Mouse (Mus musculus): ENCODE results near the gene P2ry6. TPM values are rescaled to one million over a fixed set of nuclear protein-coding genes. Genes with fewer than 3 reads are reported as not detected.

P2ry6 gene
- polyA plus RNA-seq, 1 experiment from 2014 or later = 2.9 TPM

DNA sequence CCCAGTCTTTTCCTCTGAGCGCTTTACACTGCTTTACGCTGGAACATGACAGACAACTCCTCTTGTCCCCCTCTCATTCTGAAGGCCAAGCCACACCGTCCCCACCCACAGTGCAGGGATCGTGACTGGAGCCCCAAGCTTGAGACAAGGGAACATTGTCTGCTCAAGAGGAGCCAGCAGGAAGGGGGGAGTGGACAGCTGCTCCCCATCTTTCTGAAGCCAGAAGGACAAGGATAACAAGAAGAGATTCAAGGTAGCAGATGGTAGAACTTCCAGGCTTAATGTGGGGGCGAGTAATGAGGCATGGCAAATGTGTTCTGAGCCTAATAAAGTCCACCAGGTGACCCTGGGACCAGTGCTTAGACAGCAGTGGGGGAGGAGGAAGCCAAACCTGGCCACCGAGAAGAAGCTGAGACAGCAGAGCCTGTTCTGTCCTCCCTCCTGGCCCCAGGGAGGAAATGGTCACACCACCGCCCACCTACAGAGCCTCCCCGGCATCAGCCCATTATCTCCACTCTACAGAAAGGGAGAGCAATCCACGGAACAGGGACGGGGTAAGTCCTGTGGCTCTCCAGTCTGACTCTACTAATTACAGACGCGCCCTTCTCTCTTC is 48.0 kb downstream of the P2ry6 start:
- ATAC-seq = no peak
- H3K9me3 ChIP-seq (ENCODE audit: control insufficient read depth, low read length) = no peaks in the 10 kb centered on the region
- H3K4me2 ChIP-seq (ENCODE audit: low read length) = peak overlapping the region; percentile 47
- peaks cover 80% of the 10 kb centered on the region for H3K4me1 ChIP-seq (replicated peaks; ENCODE audit: control insufficient read depth, insufficient read depth, low read length)
- no peaks in the 10 kb centered on the region for H3K36me3 ChIP-seq (ENCODE audit: control insufficient read depth, insufficient read depth)
- peak overlapping the region; percentile 25 for H3K4me3 ChIP-seq (replicated peaks; ENCODE audit: low read length)
- H3K9ac ChIP-seq (replicated peaks; ENCODE audit: low read depth, low read length) = no peak overlapping the region
- 24% methylated on average over 12 of the region's 12 CpGs for WGBS
- no peak overlapping the region for H3K27ac ChIP-seq (ENCODE audit: low read length)
- peaks cover 4% of the 10 kb centered on the region; the same call in 1 of the 2 replicates for H3K27me3 ChIP-seq (replicated peaks; ENCODE audit: control insufficient read depth, insufficient read depth, low read length)

DNA sequence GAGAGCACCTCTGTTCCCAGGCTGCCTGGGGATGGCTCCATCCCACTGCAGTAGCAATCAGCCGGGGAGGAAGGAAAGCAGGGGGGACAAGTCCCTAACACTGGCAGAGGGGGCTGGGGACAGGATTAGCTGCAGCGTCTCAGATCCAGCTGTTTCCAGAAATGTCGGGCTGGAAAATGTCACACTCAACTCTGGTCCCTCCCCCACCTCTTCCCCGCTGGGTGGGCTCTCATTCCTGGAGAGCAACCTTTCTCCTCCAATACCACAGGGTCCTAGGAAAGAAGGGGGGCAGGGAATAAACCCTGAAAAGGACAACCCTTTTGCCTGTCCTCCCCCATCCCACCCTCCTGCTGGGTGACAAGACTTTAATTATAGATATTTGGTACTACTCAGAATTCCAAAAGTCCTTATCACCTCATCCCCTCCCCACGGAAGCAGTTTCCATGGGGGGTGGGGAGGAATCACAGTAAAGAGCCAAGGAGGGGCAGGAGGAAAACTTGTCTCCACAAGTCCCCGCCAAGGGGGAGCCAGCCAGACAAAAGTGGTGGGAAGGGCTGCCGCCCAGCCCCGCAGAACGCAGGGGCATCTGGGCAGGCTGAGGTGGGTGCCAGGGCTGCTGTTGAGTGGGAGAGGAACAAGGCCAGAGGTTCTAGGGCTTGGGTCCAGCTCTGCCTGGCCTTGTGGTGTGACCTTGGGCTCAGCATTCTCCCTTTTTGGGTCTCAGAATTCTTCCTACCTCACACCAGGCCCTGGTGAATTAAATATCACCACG is 49.6 kb downstream of the P2ry6 start:
- 20% methylated on average over 10 of the region's 10 CpGs for WGBS
- H3K27ac ChIP-seq (ENCODE audit: low read length) = no peak overlapping the region
- H3K4me2 ChIP-seq (ENCODE audit: low read length) = peak overlapping the region; percentile 17; the same call in 1 of the 2 replicates
- no peak overlapping the region for H3K9ac ChIP-seq (replicated peaks; ENCODE audit: low read depth, low read length)
- H3K4me3 ChIP-seq (replicated peaks; ENCODE audit: low read length) = no peak overlapping the region
- no peaks in the 10 kb centered on the region for H3K9me3 ChIP-seq (ENCODE audit: control insufficient read depth, low read length)
- no peaks in the 10 kb centered on the region for H3K27me3 ChIP-seq (replicated peaks; ENCODE audit: control insufficient read depth, insufficient read depth, low read length)
- ATAC-seq = peak; percentile 30; the same call in 1 of the 2 replicates
- H3K36me3 ChIP-seq (ENCODE audit: control insufficient read depth, insufficient read depth) = no peaks in the 10 kb centered on the region
- peaks cover 68% of the 10 kb centered on the region for H3K4me1 ChIP-seq (replicated peaks; ENCODE audit: control insufficient read depth, insufficient read depth, low read length)

DNA sequence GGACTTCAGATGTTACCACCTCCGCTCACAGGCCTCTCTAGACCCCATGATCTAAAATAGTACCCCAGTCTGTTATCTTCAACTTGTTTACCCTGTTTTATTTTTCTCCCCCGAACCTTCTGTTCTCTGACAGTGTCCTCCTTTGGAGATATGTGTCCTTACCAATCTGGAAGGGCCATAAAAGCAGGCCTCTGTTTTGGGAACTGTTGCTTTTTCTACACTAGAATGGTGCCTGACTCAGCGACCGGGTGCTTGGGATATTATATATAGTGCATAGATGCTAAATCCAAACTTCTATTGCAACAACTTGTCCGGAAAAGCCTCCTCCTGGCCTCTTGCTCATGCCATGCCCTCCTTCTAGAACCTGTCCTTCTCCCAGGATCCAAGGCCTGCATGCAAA is 50.2 kb downstream of the P2ry6 start:
- no peak overlapping the region for H3K4me2 ChIP-seq (ENCODE audit: low read length)
- no peak for ATAC-seq
- 93% methylated on average over 5 of the region's 5 CpGs for WGBS
- H3K36me3 ChIP-seq (ENCODE audit: control insufficient read depth, insufficient read depth) = no peaks in the 10 kb centered on the region
- no peak overlapping the region for H3K9ac ChIP-seq (replicated peaks; ENCODE audit: low read depth, low read length)
- no peak overlapping the region for H3K27ac ChIP-seq (ENCODE audit: low read length)
- no peak overlapping the region for H3K4me3 ChIP-seq (replicated peaks; ENCODE audit: low read length)
- no peaks in the 10 kb centered on the region for H3K27me3 ChIP-seq (replicated peaks; ENCODE audit: control insufficient read depth, insufficient read depth, low read length)
- H3K4me1 ChIP-seq (replicated peaks; ENCODE audit: control insufficient read depth, insufficient read depth, low read length) = peaks cover 74% of the 10 kb centered on the region
- H3K9me3 ChIP-seq (ENCODE audit: control insufficient read depth, low read length) = no peaks in the 10 kb centered on the region

DNA sequence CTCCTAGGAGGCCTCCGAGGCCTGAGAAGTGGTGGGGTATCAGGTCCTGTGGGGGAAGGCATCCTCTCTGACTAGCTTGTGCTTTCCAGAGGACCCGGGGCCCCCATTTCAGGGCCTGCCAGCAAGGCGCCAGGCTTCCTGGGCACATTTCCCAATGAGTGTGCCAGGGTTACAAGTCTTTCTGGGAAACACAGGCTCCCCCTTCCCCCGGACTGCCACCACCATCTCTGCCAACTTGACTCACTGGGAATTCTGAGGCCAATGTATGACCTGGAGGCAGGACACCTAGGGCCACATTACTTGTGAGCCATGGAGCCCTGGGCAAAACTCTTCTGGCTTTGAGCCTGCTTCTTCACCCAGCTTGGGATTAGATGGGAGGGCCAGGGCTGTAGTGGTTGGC is 51.5 kb downstream of the P2ry6 start:
- ATAC-seq = peak; percentile 9; the same call in 1 of the 2 replicates
- no peaks in the 10 kb centered on the region for H3K9me3 ChIP-seq (ENCODE audit: control insufficient read depth, low read length)
- WGBS = 54% methylated on average over 4 of the region's 4 CpGs
- H3K4me1 ChIP-seq (replicated peaks; ENCODE audit: control insufficient read depth, insufficient read depth, low read length) = peaks cover 62% of the 10 kb centered on the region
- H3K4me2 ChIP-seq (ENCODE audit: low read length) = no peak overlapping the region
- H3K27me3 ChIP-seq (replicated peaks; ENCODE audit: control insufficient read depth, insufficient read depth, low read length) = no peaks in the 10 kb centered on the region
- no peaks in the 10 kb centered on the region for H3K36me3 ChIP-seq (ENCODE audit: control insufficient read depth, insufficient read depth)
- no peak overlapping the region; the same call in 1 of the 2 replicates for H3K27ac ChIP-seq (ENCODE audit: low read length)
- no peak overlapping the region for H3K9ac ChIP-seq (replicated peaks; ENCODE audit: low read depth, low read length)
- H3K4me3 ChIP-seq (replicated peaks; ENCODE audit: low read length) = no peak overlapping the region

DNA sequence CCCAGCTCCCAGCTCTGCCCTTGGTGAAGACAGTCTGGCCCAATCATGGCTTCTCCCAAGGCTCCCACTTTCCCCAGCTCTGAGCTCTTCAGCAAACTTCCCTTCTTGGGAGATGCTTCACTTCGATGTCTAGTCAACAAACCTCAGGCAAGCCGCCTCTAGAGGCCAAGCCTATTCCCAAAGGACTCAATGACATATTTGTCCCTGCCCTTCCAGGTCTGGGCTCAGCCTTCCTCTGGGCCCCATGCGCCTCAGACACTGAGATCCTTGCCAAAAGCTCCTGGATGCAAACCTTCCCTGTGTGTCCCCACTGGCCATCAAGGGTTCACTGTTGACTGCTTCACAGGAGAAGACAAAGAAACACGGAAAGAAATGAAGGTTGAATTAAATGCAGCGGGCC is 53.2 kb downstream of the P2ry6 start:
- no peaks in the 10 kb centered on the region for H3K36me3 ChIP-seq (ENCODE audit: control insufficient read depth, insufficient read depth)
- H3K4me2 ChIP-seq (ENCODE audit: low read length) = no peak overlapping the region
- H3K27me3 ChIP-seq (replicated peaks; ENCODE audit: control insufficient read depth, insufficient read depth, low read length) = no peaks in the 10 kb centered on the region
- no peak overlapping the region for H3K9ac ChIP-seq (replicated peaks; ENCODE audit: low read depth, low read length)
- no peaks in the 10 kb centered on the region for H3K9me3 ChIP-seq (ENCODE audit: control insufficient read depth, low read length)
- H3K4me3 ChIP-seq (replicated peaks; ENCODE audit: low read length) = no peak overlapping the region
- no peak for ATAC-seq
- peaks cover 46% of the 10 kb centered on the region for H3K4me1 ChIP-seq (replicated peaks; ENCODE audit: control insufficient read depth, insufficient read depth, low read length)
- H3K27ac ChIP-seq (ENCODE audit: low read length) = no peak overlapping the region
- 95% methylated on average over 5 of the region's 5 CpGs for WGBS

DNA sequence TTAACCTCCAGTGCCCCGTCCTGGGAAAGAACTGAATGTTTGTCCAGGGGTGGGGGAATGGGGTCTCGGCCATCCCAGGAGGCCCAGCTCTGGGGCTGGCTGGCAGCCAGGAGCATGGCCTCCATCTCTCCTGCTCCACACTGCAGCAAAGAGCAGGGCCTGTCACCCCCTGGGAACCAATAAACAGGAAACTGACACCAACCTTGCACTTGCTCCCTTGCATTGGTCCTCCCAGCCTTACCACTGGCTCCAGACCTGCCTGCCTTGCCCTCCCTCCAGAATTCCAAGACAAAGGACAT is 54.7 kb downstream of the P2ry6 start:
- H3K9ac ChIP-seq (replicated peaks; ENCODE audit: low read depth, low read length) = no peak overlapping the region
- no peak for ATAC-seq

DNA sequence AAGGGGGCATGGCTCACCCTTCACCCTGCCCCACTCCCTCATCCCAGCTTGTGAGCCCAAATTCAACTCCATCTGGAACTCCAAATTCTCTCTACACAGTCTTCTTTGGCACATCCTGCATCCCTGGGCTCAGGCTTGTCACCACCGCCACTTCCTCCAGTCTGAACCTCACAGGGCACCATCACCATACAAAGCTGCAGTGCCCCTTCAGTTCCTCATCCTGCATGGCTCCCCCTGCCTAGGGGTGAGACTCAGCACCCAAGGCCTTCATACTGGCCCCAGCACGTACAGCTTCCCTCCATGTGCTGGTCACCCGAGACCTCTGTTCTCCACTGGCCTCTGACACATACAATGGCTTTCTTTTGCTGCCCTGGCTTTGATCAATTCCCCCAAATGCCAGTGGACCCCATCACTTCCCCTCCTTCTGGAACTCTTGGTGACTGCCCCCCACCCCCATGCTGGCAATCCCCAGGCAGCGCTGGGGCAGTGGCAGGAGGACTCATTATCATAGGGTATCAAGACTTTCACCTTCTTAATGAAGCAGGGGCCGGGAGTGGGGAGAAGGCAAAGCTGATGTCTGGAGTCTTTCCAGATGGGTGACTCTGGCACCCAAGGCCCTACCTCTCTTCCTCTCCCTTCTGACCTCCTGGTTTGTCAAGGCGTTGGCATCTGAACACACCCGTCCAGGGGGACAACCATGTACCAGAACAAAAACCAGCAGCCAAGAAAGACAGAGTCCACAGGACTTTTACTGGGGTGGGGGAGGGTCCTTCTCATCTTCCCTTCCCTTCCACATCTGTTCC is 55.2 kb downstream of the P2ry6 start:
- H3K4me2 ChIP-seq (ENCODE audit: low read length) = no peak overlapping the region
- H3K27ac ChIP-seq (ENCODE audit: low read length) = no peak overlapping the region
- H3K4me3 ChIP-seq (replicated peaks; ENCODE audit: low read length) = no peak overlapping the region
- H3K9me3 ChIP-seq (ENCODE audit: control insufficient read depth, low read length) = no peaks in the 10 kb centered on the region
- H3K9ac ChIP-seq (replicated peaks; ENCODE audit: low read depth, low read length) = no peak overlapping the region
- 54% methylated on average over 7 of the region's 7 CpGs for WGBS
- no peak for ATAC-seq
- no peaks in the 10 kb centered on the region for H3K27me3 ChIP-seq (replicated peaks; ENCODE audit: control insufficient read depth, insufficient read depth, low read length)
- H3K4me1 ChIP-seq (replicated peaks; ENCODE audit: control insufficient read depth, insufficient read depth, low read length) = peaks cover 29% of the 10 kb centered on the region
- H3K36me3 ChIP-seq (ENCODE audit: control insufficient read depth, insufficient read depth) = no peaks in the 10 kb centered on the region

More for the DNA sequence above, 54.7 kb downstream of the P2ry6 start:
- H3K4me2 ChIP-seq (ENCODE audit: low read length) = no peak overlapping the region
- 14% methylated on average over 2 of the region's 2 CpGs for WGBS
- peaks cover 34% of the 10 kb centered on the region for H3K4me1 ChIP-seq (replicated peaks; ENCODE audit: control insufficient read depth, insufficient read depth, low read length)
- H3K4me3 ChIP-seq (replicated peaks; ENCODE audit: low read length) = no peak overlapping the region
- no peaks in the 10 kb centered on the region for H3K36me3 ChIP-seq (ENCODE audit: control insufficient read depth, insufficient read depth)
- no peak overlapping the region for H3K27ac ChIP-seq (ENCODE audit: low read length)
- no peaks in the 10 kb centered on the region for H3K9me3 ChIP-seq (ENCODE audit: control insufficient read depth, low read length)
- H3K27me3 ChIP-seq (replicated peaks; ENCODE audit: control insufficient read depth, insufficient read depth, low read length) = no peaks in the 10 kb centered on the region

DNA sequence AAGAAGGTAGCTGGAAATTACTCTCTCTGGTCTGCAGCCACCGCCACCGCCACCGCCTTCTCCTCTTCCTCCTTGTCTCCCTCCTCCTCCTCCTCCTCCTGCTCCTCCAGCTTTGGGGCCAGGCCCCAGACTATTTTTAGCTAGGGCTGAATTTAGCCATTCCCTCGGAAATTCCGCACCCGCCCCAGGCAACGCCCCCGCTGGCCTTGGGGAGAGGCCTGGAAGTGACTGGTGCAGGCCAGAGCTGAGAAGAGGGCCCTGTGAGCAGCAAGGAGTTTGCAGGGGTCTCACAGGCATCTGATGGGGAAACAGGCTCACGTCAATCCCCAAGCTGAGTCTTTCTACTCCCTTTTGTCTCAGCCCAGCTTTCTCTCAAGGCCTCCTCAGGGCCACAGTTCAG is 56.3 kb downstream of the P2ry6 start:
- 71% methylated on average over 7 of the region's 9 CpGs for WGBS
- Histone ChIP-seq H3K4me2 (ENCODE audit: low read length) (no peak overlapping the region), H3K9ac (replicated peaks; ENCODE audit: low read depth, low read length) (no peak overlapping the region), H3K27ac (ENCODE audit: low read length) (no peak overlapping the region), H3K36me3 (ENCODE audit: control insufficient read depth, insufficient read depth) (no peaks in the 10 kb centered on the region), H3K27me3 (replicated peaks; ENCODE audit: control insufficient read depth, insufficient read depth, low read length) (no peaks in the 10 kb centered on the region), H3K4me3 (replicated peaks; ENCODE audit: low read length) (no peak overlapping the region), H3K4me1 (replicated peaks; ENCODE audit: control insufficient read depth, insufficient read depth, low read length) (peaks cover 20% of the 10 kb centered on the region), H3K9me3 (ENCODE audit: control insufficient read depth, low read length) (no peaks in the 10 kb centered on the region)
- ATAC-seq = no peak

DNA sequence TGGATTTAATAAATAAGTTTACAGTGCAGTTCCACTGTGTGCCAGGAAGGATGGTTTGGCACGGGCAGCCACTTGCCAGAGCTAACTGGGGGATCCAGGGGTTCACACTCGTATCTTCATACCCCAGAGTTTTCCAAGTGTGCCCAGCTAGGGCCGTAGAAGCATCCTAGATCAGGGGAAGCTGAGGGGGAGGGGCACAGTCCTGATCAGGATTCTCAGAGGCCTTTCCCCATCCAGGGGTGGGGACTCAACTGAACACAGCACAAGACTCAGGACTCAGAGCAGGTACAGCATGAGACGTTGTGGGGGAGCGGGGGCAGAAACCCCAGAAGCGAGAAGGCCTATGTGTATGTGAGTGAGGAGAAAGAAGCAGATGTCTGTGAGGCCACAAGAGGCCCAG is 56.7 kb downstream of the P2ry6 start:
- no peak overlapping the region for H3K9ac ChIP-seq (replicated peaks; ENCODE audit: low read depth, low read length)
- no peaks in the 10 kb centered on the region for H3K9me3 ChIP-seq (ENCODE audit: control insufficient read depth, low read length)
- H3K4me3 ChIP-seq (replicated peaks; ENCODE audit: low read length) = no peak overlapping the region
- H3K27ac ChIP-seq (ENCODE audit: low read length) = no peak overlapping the region
- H3K27me3 ChIP-seq (replicated peaks; ENCODE audit: control insufficient read depth, insufficient read depth, low read length) = no peaks in the 10 kb centered on the region
- no peaks in the 10 kb centered on the region for H3K36me3 ChIP-seq (ENCODE audit: control insufficient read depth, insufficient read depth)
- no peak overlapping the region for H3K4me2 ChIP-seq (ENCODE audit: low read length)
- H3K4me1 ChIP-seq (replicated peaks; ENCODE audit: control insufficient read depth, insufficient read depth, low read length) = peaks cover 16% of the 10 kb centered on the region
- 79% methylated on average over 6 of the region's 6 CpGs for WGBS
- no peak for ATAC-seq
